22 mouse cellular contexts compared by ENCODE assay signal in the genomic region with DNA sequence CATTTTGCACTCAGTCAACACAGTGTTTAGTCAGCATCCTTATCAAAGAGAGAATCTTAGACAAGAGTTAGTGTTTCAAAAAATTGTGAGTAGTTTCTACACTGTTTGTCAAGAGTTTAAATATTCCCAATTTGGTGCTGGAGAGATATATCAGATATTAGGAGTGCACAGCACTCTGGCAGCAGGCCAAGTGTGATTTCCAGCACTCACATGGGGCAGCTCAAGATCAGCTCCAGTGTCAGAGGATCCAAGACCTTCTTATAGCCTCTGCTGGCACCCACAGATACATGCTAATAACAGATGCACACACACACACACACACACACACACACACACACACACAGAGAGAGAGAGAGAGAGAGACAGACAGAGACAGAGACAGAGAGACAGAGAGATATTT.
DNase-seq lines count a peak whose midpoint lies in the region; ATAC-seq and TF ChIP-seq lines count a peak whose summit lies in the region.
"Had no signal": no experiment of that assay in that cellular context is flagged by ENCODE, and none has a peak within 500 bp of the region (broad histone marks: within the 10 kb centered on the region; RNA-seq: fewer than 3 reads in every experiment).

No protein-coding gene starts in this region.

- H3K36me3 ChIP-seq in lung, embryonic 14.5 days (ENCODE audit: insufficient read depth), result no peaks in the 10 kb centered on the region
- H3K36me3 ChIP-seq: embryonic facial prominence, embryonic 10.5 days; heart, embryonic 15.5 days; hindbrain, embryonic 13.5 days; intestine, embryonic 15.5 days had no signal

- no peak overlapping the region for H3K4me2 ChIP-seq in lung, embryonic 14.5 days
- H3K4me2 ChIP-seq: forebrain, embryonic 13.5 days; heart, embryonic 11.5 days; heart, embryonic 15.5 days; hindbrain, embryonic 13.5 days; intestine, embryonic 15.5 days had no signal

- no peaks in the 10 kb centered on the region for H3K9me3 ChIP-seq in lung, embryonic 14.5 days (ENCODE audit: low read depth, low read length)
- H3K9me3 ChIP-seq: embryonic facial prominence, embryonic 10.5 days; forebrain, embryonic 13.5 days; heart, embryonic 15.5 days; hindbrain, embryonic 13.5 days; intestine, embryonic 15.5 days had no signal

- H3K4me1 ChIP-seq in lung, embryonic 14.5 days (ENCODE audit: insufficient read depth), result no peaks in the 10 kb centered on the region
- H3K4me1 ChIP-seq in lung, adult 2 months (ENCODE audit: control insufficient read depth, insufficient read depth, low read length), result no peaks in the 10 kb centered on the region
- H3K4me1 ChIP-seq: embryonic facial prominence, embryonic 10.5 days; forebrain, embryonic 13.5 days; heart, embryonic 15.5 days; hindbrain, embryonic 13.5 days; intestine, embryonic 15.5 days had no signal

- H3K27ac ChIP-seq in lung, embryonic 14.5 days (ENCODE audit: low read depth), result no peak overlapping the region
- H3K27ac ChIP-seq: embryonic facial prominence, embryonic 10.5 days; forebrain, embryonic 13.5 days; heart, adult 2 months; heart, embryonic 15.5 days; hindbrain, embryonic 13.5 days; intestine, embryonic 15.5 days had no signal

- H3K4me3 ChIP-seq in lung, embryonic 14.5 days (ENCODE audit: low read depth, low read length), result no peak overlapping the region
- H3K4me3 ChIP-seq in lung, adult 2 months (replicated peaks; ENCODE audit: extremely low read depth, low read depth, low read length), result no peak overlapping the region
- H3K4me3 ChIP-seq: embryonic facial prominence, embryonic 10.5 days; forebrain, embryonic 13.5 days; heart, adult 2 months; heart, embryonic 15.5 days; hindbrain, embryonic 13.5 days; intestine, embryonic 15.5 days had no signal

- ATAC-seq in lung, embryonic 14.5 days (ENCODE audit: insufficient read depth), result peak; percentile 58
- ATAC-seq: activated CD4-positive, CD25-positive, alpha-beta regulatory T cell, adult 4 months; intestine, embryonic 15.5 days; Patski had no signal

- peak; percentile 22 to 49 for DNase-seq in cerebellum, adult 18-20 months
- no peak for DNase-seq in cerebellum, adult 9-10 months
- DNase-seq in lung, embryonic 14.5 days, result peak; percentile 69
- no peak for DNase-seq in lung, postnatal 14 days
- peak; percentile 6 to 42 for DNase-seq in lung, postnatal 4 days
- no peak for DNase-seq in lung, adult 2 months
- peak; percentile 36 to 65 for DNase-seq in cerebellum, postnatal 25 days
- no peak for DNase-seq in kidney, adult 11 months
- DNase-seq: adrenal gland, adult 2 months; forebrain, postnatal 0 days; gastrocnemius, postnatal 14 days; heart, adult 2 months; heart, postnatal 14 days had no signal

- no peak for TF ChIP-seq POLR2A in lung, adult 2 months (IDR thresholded peaks at IDR 0.05; ENCODE audit: borderline replicate concordance, extremely low read depth, low read depth, low read length)

- no peaks in the 10 kb centered on the region for H3K27me3 ChIP-seq in lung, embryonic 14.5 days (ENCODE audit: insufficient read depth, low read length)
- H3K27me3 ChIP-seq: CH12.LX; forebrain, embryonic 13.5 days; heart, embryonic 15.5 days; hindbrain, embryonic 13.5 days; intestine, embryonic 15.5 days had no signal

- H3K9ac ChIP-seq in lung, embryonic 14.5 days, result no peak overlapping the region
- H3K9ac ChIP-seq: forebrain, embryonic 13.5 days; forebrain, postnatal 0 days; heart, embryonic 15.5 days; hindbrain, embryonic 13.5 days; intestine, embryonic 15.5 days had no signal

- TF ChIP-seq CTCF in lung, embryonic 14.5 days (IDR thresholded peaks at IDR 0.05; ENCODE audit: low read depth), result no peak
- TF ChIP-seq CTCF in lung, adult 2 months (IDR thresholded peaks at IDR 0.05; ENCODE audit: insufficient read depth, low read length), result no peak

Comparison
In these comparisons a context has a peak if more than half of its experiments do, and no peak if none do; other contexts are left out.
1. DNase-seq: peak in cerebellum, adult 18-20 months (2 of 2), lung, embryonic 14.5 days (single experiment), lung, postnatal 4 days (2 of 2) and cerebellum, postnatal 25 days (2 of 2); none in cerebellum, adult 9-10 months (single experiment), lung, postnatal 14 days (single experiment), lung, adult 2 months (single experiment) and kidney, adult 11 months (single experiment).